ENCODE assay signal across 10 mouse cellular contexts in genomic region chr15:85712565-85713168, GRCm38 (mm10). TPM values are rescaled to one million over a fixed set of nuclear protein-coding genes. Genes with fewer than 3 reads are reported as not detected.
DNase-seq lines count a peak whose midpoint lies in the region; ATAC-seq and TF ChIP-seq lines count a peak whose summit lies in the region.
"Had no signal": no experiment of that assay in that cellular context is flagged by ENCODE, and none has a peak within 500 bp of the region (broad histone marks: within the 10 kb centered on the region; RNA-seq: fewer than 3 reads in every experiment).

No protein-coding gene starts in this region.

- TF ChIP-seq POLR2A in olfactory bulb, adult 2 months (IDR thresholded peaks at IDR 0.05; ENCODE audit: insufficient read depth, low read depth, low read length), result no peak

- ATAC-seq in midbrain, embryonic 14.5 days (ENCODE audit: low FRiP score, low TSS enrichment), result no peak
- no peak for ATAC-seq in midbrain, embryonic 16.5 days

- no peaks in the 10 kb centered on the region for H3K27me3 ChIP-seq in midbrain, embryonic 14.5 days (ENCODE audit: control insufficient read depth, insufficient read depth, low read length)
- no peaks in the 10 kb centered on the region for H3K27me3 ChIP-seq in midbrain, embryonic 16.5 days (ENCODE audit: control insufficient read depth, insufficient read depth, low read depth, low read length)
- H3K27me3 ChIP-seq: hindbrain, embryonic 15.5 days had no signal

- no peaks in the 10 kb centered on the region for H3K4me1 ChIP-seq in midbrain, embryonic 14.5 days (ENCODE audit: control insufficient read depth, insufficient read depth, low read length)
- peaks cover 5% of the 10 kb centered on the region; the same call in 1 of the 2 replicates for H3K4me1 ChIP-seq in midbrain, embryonic 16.5 days (ENCODE audit: control insufficient read depth, insufficient read depth, low read length)
- peaks cover 25% of the 10 kb centered on the region for H3K4me1 ChIP-seq in olfactory bulb, adult 2 months (ENCODE audit: control insufficient read depth, insufficient read depth, low read length)

- H3K27ac ChIP-seq in midbrain, embryonic 14.5 days (replicated peaks; ENCODE audit: low read depth, low read length), result no peak overlapping the region
- H3K27ac ChIP-seq in midbrain, embryonic 16.5 days (ENCODE audit: low read length), result no peak overlapping the region
- no peak overlapping the region for H3K27ac ChIP-seq in olfactory bulb, adult 2 months (ENCODE audit: insufficient read depth, low read depth, low read length)
- H3K27ac ChIP-seq: hindbrain, embryonic 15.5 days; neural tube, embryonic 12.5 days had no signal

- no peaks in the 10 kb centered on the region for H3K9me3 ChIP-seq in midbrain, embryonic 14.5 days (ENCODE audit: control insufficient read depth, low read length)
- no peaks in the 10 kb centered on the region for H3K9me3 ChIP-seq in midbrain, embryonic 16.5 days (replicated peaks; ENCODE audit: control insufficient read depth, low read length, poor library complexity, severe bottlenecking)
- H3K9me3 ChIP-seq: hindbrain, embryonic 15.5 days; neural tube, embryonic 12.5 days had no signal

- H3K36me3 ChIP-seq in midbrain, embryonic 14.5 days (ENCODE audit: control insufficient read depth, insufficient read depth, low read length), result peaks cover under 1% of the 10 kb centered on the region; the same call in 1 of the 2 replicates
- H3K36me3 ChIP-seq in midbrain, embryonic 16.5 days (ENCODE audit: control insufficient read depth, insufficient read depth, low read length), result no peaks in the 10 kb centered on the region
- H3K36me3 ChIP-seq: hindbrain, embryonic 15.5 days; neural tube, embryonic 12.5 days had no signal

- peak; percentile 47 for DNase-seq in gastrocnemius, postnatal 10 days
- no peak for DNase-seq in gastrocnemius, postnatal 4 days (ENCODE audit: low spot score in 2 of 2)
- DNase-seq in midbrain, embryonic 14.5 days, result peak; percentile 79
- DNase-seq in c-Kit-positive CD71-positive TER-119-positive erythroid progenitor cells, embryonic 14.5 days (ENCODE audit: low spot score), result peak; percentile 22
- DNase-seq in ovary, adult 18-20 months (ENCODE audit: low spot score), result no peak
- DNase-seq in cerebellum, adult 11-12 months, result no peak

- H3K9ac ChIP-seq in midbrain, embryonic 14.5 days (replicated peaks; ENCODE audit: low read length), result no peak overlapping the region
- H3K9ac ChIP-seq in midbrain, embryonic 16.5 days (ENCODE audit: low read depth, low read length), result no peak overlapping the region
- H3K9ac ChIP-seq: hindbrain, embryonic 15.5 days; neural tube, embryonic 12.5 days had no signal

- H3K4me3 ChIP-seq in midbrain, embryonic 14.5 days (replicated peaks; ENCODE audit: low read depth, low read length), result no peak overlapping the region
- no peak overlapping the region for H3K4me3 ChIP-seq in midbrain, embryonic 16.5 days (ENCODE audit: low read depth, low read length)
- no peak overlapping the region for H3K4me3 ChIP-seq in olfactory bulb, adult 2 months (ENCODE audit: insufficient read depth, low read depth, low read length)
- H3K4me3 ChIP-seq: hindbrain, embryonic 15.5 days; neural tube, embryonic 12.5 days had no signal

- WGBS in midbrain, embryonic 14.5 days, result 37% methylated on average over 5 of the region's 5 CpGs
- WGBS in midbrain, embryonic 16.5 days, result 42% methylated on average over 5 of the region's 5 CpGs
- WGBS in olfactory bulb, adult 2 months, result 40% methylated on average over 5 of the region's 5 CpGs

- TF ChIP-seq CTCF in olfactory bulb, adult 2 months (IDR thresholded peaks at IDR 0.05; ENCODE audit: insufficient read depth, low read depth, low read length), result peak; percentile 23; the same call in 1 of the 2 replicates

- H3K4me2 ChIP-seq in midbrain, embryonic 14.5 days (ENCODE audit: low read length), result no peak overlapping the region
- H3K4me2 ChIP-seq in midbrain, embryonic 16.5 days (ENCODE audit: low read length), result no peak overlapping the region
- H3K4me2 ChIP-seq: hindbrain, embryonic 15.5 days; neural tube, embryonic 12.5 days had no signal

RNA-seq across cellular contexts. Expression of gene Ppara, which starts 22.1 kb away (rescaled TPM):
- total RNA-seq in gastrocnemius, postnatal 10 days (2021), result 1 to 10 TPM; 5.0 to 6.5 TPM
- total RNA-seq in gastrocnemius, postnatal 4 days (2021), result 1 to 10 TPM; 6.9 to 9.3 TPM
- polyA plus RNA-seq in midbrain, embryonic 14.5 days (2014; fragmentation: Nextera tagmentation; extraction: Ambion mirVana), result 0.89 and 1.2 TPM in 2 replicates
- polyA plus RNA-seq in midbrain, embryonic 16.5 days (2015; fragmentation: Nextera tagmentation; extraction: Ambion mirVana), result 1.5 and 1.9 TPM in 2 replicates
- polyA plus RNA-seq in olfactory bulb, adult 2 months (2012; ENCODE audit: insufficient read depth, insufficient read length, low replicate concordance, missing spikeins), result not detected in 2 replicates

Comparison
In these comparisons a context has a peak if more than half of its experiments do, and no peak if none do; other contexts are left out.
1. DNase-seq: peak in gastrocnemius, postnatal 10 days (single experiment), midbrain, embryonic 14.5 days (single experiment) and c-Kit-positive CD71-positive TER-119-positive erythroid progenitor cells, embryonic 14.5 days (single experiment); none in gastrocnemius, postnatal 4 days (0 of 2), ovary, adult 18-20 months (single experiment) and cerebellum, adult 11-12 months (single experiment).